Mouse (Mus musculus) layer of hippocampus, postnatal 25 days (tissue): ENCODE data around the gene Wbp2. TPM values are rescaled to one million over a fixed set of nuclear protein-coding genes. Genes with fewer than 3 reads are reported as not detected.

Source experiments
- DNase-seq, 2 experiments: peaks; one replicate each; pipeline ENCODE4 v3.0.0; 2022; ENCODE audit warnings: mixed read lengths in 2 of 2, low spot score in 1 of 2; ENCODE audit errors: extremely low spot score in 1 of 2
- total RNA-seq, 2 experiments: library from RNA; stranded (reverse); gene quantifications; 2 replicates each; pipeline ENCODE4 v1.2.3; 2021

Gene Wbp2
- total RNA-seq, 2 experiments from 2014 or later, result 390 to 418 TPM

- no peak for DNase-seq
Observed at GRCm38 (mm10) chr11:116072608-116073007, 14.2 kb downstream of the Wbp2 start.

GRCm38 (mm10) chr11:116071510-116071909, 15.3 kb downstream of the Wbp2 start:
- no peak for DNase-seq

GRCm38 (mm10) chr11:116065345-116065744, 21.4 kb downstream of the Wbp2 start:
- no peak for DNase-seq

- DNase-seq, result no peak
Observed at GRCm38 (mm10) chr11:116064187-116064867, 22.5 kb downstream of the Wbp2 start.

- no peak for DNase-seq
Observed at GRCm38 (mm10) chr11:116063562-116063961, 23.2 kb downstream of the Wbp2 start.

- no peak for DNase-seq
Observed at GRCm38 (mm10) chr11:116062521-116062920, 24.3 kb downstream of the Wbp2 start.

DNA sequence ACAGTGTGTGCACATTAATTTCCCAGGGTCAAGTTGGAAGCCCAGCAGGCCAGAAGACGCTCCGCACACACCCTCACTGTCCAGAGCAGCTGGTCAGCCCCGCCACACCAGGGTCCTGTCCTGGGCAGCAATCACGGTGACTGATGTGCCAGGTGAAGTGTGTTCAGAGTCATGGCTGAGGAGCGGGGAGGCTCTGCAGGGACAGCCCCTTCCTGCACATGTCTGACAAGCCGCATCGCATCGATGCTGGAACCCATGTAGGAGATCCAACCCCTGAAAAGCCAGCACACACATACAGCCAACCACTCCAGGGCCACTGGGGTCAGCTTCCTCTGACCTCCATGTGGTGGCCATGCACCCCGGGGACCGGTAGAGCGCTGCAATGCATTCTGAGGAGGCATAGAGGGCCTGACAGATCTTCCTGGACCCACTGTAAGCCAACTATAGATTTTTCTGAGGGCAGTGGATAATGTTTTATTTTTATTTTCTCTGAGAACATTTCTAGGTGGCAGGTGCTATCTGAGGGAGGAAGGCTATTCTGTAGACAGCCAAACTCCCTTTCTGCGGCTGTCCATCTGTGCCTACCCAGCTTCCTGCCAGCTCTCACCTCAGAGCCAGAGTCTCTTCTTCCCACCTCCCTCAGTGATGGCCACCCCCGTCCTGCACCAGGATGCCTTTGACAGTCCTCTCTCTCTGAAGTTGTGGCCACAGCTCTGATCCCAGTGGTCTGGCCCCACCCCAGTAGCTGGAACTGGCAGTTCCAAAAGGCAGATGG, 25.0 kb downstream of the Wbp2 start:
- no peak for DNase-seq

DNA sequence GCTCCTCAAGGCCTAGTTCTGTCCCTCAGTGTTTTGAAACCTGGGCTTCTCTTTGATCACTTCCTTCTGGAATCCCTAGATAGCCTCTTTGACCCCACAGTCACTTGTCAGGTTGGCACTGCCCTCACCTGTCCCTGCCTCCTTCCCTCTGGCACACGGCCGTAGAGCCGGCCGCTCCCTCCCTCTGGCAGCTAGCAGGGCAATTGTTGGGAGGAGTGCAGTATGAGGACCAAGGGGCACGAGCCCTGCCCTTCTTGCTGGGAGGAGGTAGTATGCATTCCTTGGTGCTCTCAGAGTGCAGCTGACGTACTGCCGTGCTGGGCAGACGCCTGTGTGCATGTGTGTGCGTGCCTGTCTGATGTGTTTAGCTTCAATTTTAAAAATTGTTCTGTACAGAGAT, 26.2 kb downstream of the Wbp2 start:
- DNase-seq, result no peak

DNA sequence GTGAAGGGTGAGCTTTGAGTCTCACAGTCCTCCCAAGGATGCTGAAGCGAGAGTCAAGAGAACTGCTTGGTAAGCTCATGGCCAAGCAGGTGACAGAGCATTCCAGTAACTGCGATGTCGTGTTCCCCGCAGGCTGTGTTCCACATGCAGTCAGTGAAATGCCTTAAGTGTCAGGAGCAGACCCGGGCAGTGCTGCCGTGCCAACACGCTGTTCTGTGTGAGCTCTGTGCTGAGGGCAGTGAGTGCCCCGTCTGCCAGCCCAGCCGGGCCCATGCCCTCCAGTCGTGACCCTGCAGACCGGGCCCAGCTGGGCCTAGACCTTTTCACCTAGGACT, 27.1 kb downstream of the Wbp2 start:
- no peak for DNase-seq

DNA sequence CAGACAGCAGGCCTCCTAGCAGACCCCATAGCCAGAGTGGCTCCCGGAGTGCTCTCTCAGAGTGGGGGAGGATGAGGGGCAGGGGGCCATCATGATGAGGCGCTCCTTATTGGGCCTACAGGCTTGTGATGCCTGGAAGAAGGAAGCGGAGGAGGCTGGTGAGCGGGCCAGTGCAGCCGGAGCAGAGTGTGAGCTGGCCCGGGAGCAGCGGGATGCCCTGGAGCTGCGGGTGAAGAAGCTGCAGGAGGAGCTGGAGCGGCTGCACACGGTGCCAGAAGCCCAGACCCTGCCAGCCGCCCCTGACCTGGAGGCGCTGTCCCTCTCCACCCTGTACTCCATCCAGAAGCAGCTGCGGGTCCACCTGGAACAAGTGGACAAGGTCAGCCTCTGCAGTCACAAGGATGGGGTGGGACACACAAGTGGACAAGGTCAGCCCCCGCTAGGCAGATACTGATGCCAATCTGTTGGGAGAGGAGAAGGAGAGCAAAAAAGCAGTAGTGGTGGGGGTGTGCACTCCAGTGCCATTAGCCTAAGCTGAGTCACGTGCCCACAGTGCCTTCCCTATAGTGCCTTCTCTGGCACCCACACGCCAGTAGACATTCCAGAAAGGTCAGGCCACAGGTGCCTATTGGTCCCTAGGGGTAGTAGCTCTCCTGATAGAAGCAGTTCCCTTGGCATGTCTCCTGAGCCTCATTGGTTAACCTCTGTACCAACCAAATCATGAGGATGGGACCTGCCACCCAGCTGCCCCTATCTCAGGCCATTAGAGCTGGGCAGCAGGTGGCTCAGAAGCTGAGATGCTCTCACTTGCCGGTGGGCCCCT, 27.7 kb downstream of the Wbp2 start:
- no peak for DNase-seq

DNA sequence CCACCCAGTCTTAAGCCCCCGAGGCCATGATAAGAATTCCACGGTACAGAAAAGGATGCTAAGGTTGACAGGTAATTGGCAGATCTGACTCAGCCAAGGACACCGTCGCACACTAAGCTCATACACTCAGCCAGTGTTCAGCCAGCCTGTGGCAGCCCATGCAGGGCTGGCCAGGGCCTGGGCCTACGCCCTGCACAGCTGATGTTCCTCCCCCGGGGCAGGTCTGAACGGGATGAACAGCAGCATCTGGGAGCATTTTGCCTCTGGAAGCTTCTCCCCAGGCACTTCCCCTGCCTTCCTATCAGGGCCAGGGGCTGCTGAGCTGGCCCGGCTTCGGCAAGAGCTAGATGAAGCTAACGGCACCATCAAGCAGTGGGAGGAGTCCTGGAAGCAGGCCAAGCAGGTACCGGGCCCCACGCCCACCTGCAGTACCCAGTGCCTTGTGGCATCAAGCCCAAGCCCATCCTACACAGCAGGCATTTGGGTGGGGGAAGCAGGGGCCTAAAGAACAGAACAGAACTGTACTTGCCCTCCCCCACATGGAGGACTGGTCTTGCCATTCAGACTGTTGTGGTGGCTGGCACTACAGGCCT, 28.7 kb downstream of the Wbp2 start:
- DNase-seq, result no peak

- DNase-seq, result no peak
Observed at GRCm38 (mm10) chr11:116057237-116057881, 29.4 kb downstream of the Wbp2 start.

DNA sequence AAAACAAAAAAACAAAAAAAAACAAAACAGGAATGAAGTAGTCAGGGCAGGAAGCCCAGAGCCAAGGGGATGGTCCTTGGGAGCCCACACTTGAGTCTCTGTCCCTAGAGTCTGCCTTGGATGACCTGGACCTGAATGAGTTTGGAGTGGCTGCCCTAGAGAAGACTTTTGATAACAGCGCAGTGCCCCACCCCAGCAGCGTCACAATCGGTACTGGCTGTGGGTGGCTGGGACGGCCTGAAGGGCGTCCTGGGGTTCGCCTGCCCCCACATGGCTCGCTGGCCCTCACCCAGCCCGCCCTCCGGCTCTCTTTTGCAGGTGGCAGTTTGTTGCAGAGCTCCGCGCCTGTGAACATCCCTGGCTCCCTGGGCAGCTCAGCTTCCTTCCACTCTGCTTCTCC, 30.9 kb downstream of the Wbp2 start:
- no peak for DNase-seq

- DNase-seq, result no peak
Observed at GRCm38 (mm10) chr11:116053510-116054229, 33.1 kb downstream of the Wbp2 start.

- DNase-seq, result no peak
Observed at GRCm38 (mm10) chr11:116050196-116050595, 36.6 kb downstream of the Wbp2 start.

DNA sequence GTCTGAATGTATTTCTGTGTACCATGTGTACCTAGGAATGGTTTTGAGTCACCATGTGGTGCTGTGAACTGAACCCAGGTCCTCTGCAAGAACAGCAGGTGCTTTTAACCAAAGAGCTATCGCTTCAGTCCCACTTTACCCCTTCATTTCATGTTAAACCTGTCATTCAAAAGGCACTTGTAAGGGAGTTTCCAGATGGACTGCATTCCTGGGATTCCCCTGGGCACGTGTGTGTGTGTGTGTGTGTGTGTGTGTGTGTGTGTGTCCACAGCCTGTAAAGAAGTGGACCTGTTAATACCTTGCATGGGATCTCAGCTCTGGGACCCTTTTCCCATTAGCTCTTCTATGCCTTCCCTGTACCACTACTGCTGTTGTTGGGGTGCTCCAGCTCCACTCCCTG, 37.2 kb downstream of the Wbp2 start:
- DNase-seq, result no peak

- DNase-seq, result no peak
Observed at GRCm38 (mm10) chr11:116045173-116045572, 41.6 kb downstream of the Wbp2 start.

GRCm38 (mm10) chr11:116043286-116043685, 43.5 kb downstream of the Wbp2 start:
- DNase-seq, result no peak

GRCm38 (mm10) chr11:116042372-116043138, 44.2 kb downstream of the Wbp2 start:
- DNase-seq, result no peak
